Mouse (Mus musculus): Measurements from ENCODE around the gene Rnf187. TPM values are rescaled to one million over a fixed set of nuclear protein-coding genes. Genes with fewer than 3 reads are reported as not detected.
A peak's percentile ranks its signal among the peaks of the same experiment; 100 is the strongest.

Gene Rnf187
- total and polyA plus RNA-seq, 3 experiments = 185 to 195 (median 188) TPM

DNA sequence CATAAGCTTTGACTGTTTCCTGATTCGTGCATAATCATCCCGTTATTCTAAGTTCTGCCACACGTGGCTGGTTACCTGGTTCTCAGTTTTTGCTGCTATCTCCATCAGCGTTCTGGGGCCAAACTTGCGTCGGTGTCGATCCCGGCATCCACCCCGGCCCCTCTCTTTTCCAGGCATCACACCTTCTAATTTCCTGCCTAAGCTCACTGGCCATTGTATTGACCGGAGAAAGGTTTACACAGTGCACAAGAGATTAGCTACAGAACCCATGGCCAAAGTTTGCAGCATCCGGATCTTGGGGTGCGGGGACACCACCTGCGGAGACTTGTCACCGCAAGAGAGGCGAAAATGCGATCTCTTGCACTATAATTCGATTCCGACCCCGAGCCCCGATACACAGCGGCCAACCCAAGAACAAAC lies 38.9 kb upstream of the Rnf187 start:
- H3K79me2 ChIP-seq (replicated peaks; ENCODE audit: control insufficient read depth, extremely low read depth, insufficient read depth, poor library complexity, severe bottlenecking) = peaks cover 62% of the 10 kb centered on the region
- dilution Hi-C loops (cut with MboI; ENCODE audit: extremely low pct_ligation_motif_present, extremely low pct_unique_long_range_greater_than_20kb, low sequenced_read_pairs) = no loop called here

DNA sequence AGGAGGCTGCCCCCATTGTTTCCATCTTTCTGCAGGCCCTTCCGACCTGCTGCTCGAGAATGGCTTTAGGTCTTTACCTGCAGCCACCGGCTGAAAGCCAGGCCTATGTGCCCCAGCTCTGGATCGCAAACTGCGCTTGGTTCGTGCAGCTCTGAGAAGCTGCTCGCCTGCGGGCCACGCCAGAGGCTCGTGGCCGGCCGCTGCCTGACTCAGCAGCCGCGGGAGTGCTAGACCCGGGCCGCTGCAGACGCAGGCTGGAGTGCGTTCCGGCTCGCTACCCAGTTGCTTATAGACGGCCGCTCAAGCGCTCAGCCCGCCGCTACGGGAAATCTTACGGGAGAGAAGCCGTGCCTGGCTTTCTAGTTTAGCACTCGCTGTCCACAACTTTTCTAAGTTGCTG lies 38.4 kb upstream of the Rnf187 start:
- Histone ChIP-seq H3K79me2 (replicated peaks; ENCODE audit: control insufficient read depth, extremely low read depth, insufficient read depth, poor library complexity, severe bottlenecking) (peaks cover 64% of the 10 kb centered on the region), H3K4me3 (replicated peaks in 1 of 3; ENCODE audit: low read depth in 2 of 3, low read length in 2 of 3, poor library complexity in 1 of 3) (peak overlapping the region; percentile 70 to 99 (median 96)), H3K27ac (ENCODE audit: insufficient read depth, low read depth) (peak overlapping the region; percentile 40), H3K27me3 (replicated peaks) (no peaks in the 10 kb centered on the region), H3K36me3 (replicated peaks in 1 of 2; ENCODE audit: control insufficient read depth in 1 of 2, insufficient read depth in 1 of 2, low read length in 1 of 2) (peaks cover 2 to 45% of the 10 kb centered on the region in 2 experiments), H3K4me2 (ENCODE audit: insufficient read depth, low read depth, poor library complexity, severe bottlenecking) (peak overlapping the region; percentile 62), H3K4me1 (ENCODE audit: control insufficient read depth in 1 of 2, insufficient read depth in 2 of 2) (peaks cover 20 to 59% of the 10 kb centered on the region in 2 experiments), H3K9ac (ENCODE audit: insufficient read depth, low read depth) (peak overlapping the region; percentile 86), H3K9me3 (replicated peaks; ENCODE audit: low read length) (no peaks in the 10 kb centered on the region)
- peak; percentile 39 for DNase-seq (ENCODE audit: extremely low read depth)
- dilution Hi-C loops (cut with MboI; ENCODE audit: extremely low pct_ligation_motif_present, extremely low pct_unique_long_range_greater_than_20kb, low sequenced_read_pairs) (no loop called here), in situ Hi-C loops (cut with MboI; ENCODE audit: low pct_ligation_motif_present, low pct_unique_long_range_greater_than_20kb, low sequenced_read_pairs) (no loop called here)
- TF ChIP-seq ZMIZ1 (IDR thresholded peaks at IDR 0.05; ENCODE audit: low read depth, low read length) (no peak), POLR2A (IDR thresholded peaks at IDR 0.05; ENCODE audit: low read depth, low read length) (no peak), EP300 (IDR thresholded peaks at IDR 0.05; ENCODE audit: low read length) (no peak), GABPA (IDR thresholded peaks at IDR 0.05; ENCODE audit: insufficient replicate concordance, low read depth, low read length) (no peak), UBTF (IDR thresholded peaks at IDR 0.05; ENCODE audit: low read depth, low read length) (0 out of 2 replicates have a peak, but pooled peaks have one; percentile 34), KAT2A (IDR thresholded peaks at IDR 0.05; ENCODE audit: insufficient replicate concordance, low read length) (no peak), CHD1 (IDR thresholded peaks at IDR 0.05; ENCODE audit: low read depth, low read length) (peak; percentile 55), MAFK (IDR thresholded peaks at IDR 0.05; ENCODE audit: insufficient replicate concordance, low read length) (no peak), MEF2A (IDR thresholded peaks at IDR 0.05; ENCODE audit: borderline replicate concordance, low read depth, low read length) (no peak), E2F4 (IDR thresholded peaks at IDR 0.05; ENCODE audit: insufficient replicate concordance, low read depth, low read length) (no peak)

More for the DNA sequence above, 38.9 kb upstream of the Rnf187 start:
- in situ Hi-C loops (cut with MboI; ENCODE audit: low pct_ligation_motif_present, low pct_unique_long_range_greater_than_20kb, low sequenced_read_pairs) = no loop called here
- Histone ChIP-seq H3K4me3 (replicated peaks in 1 of 3; ENCODE audit: low read depth in 2 of 3, low read length in 2 of 3, poor library complexity in 1 of 3) (peak overlapping the region; percentile 70 to 99 (median 96)), H3K27me3 (replicated peaks) (no peaks in the 10 kb centered on the region), H3K9me3 (replicated peaks; ENCODE audit: low read length) (no peaks in the 10 kb centered on the region), H3K4me2 (ENCODE audit: insufficient read depth, low read depth, poor library complexity, severe bottlenecking) (peak overlapping the region; percentile 62), H3K4me1 (ENCODE audit: control insufficient read depth in 1 of 2, insufficient read depth in 2 of 2) (peaks cover 22 to 59% of the 10 kb centered on the region in 2 experiments), H3K36me3 (replicated peaks in 1 of 2; ENCODE audit: control insufficient read depth in 1 of 2, insufficient read depth in 1 of 2, low read length in 1 of 2) (peaks cover 6 to 45% of the 10 kb centered on the region in 2 experiments), H3K27ac (ENCODE audit: insufficient read depth, low read depth) (peak overlapping the region; percentile 40), H3K9ac (ENCODE audit: insufficient read depth, low read depth) (peak overlapping the region; percentile 86)
- peak; percentile 31 for DNase-seq (ENCODE audit: extremely low read depth)
- TF ChIP-seq GABPA (IDR thresholded peaks at IDR 0.05; ENCODE audit: insufficient replicate concordance, low read depth, low read length) = no peak
- no peak for TF ChIP-seq HCFC1 (IDR thresholded peaks at IDR 0.05; ENCODE audit: low read depth, low read length)
- TF ChIP-seq RAD21 (IDR thresholded peaks at IDR 0.05; ENCODE audit: low read depth, low read length) = no peak
- TF ChIP-seq MXI1 (IDR thresholded peaks at IDR 0.05; ENCODE audit: low read depth, low read length) = peak; percentile 71
- no peak for TF ChIP-seq TCF12 (IDR thresholded peaks at IDR 0.05; ENCODE audit: low read depth, low read length)
- TF ChIP-seq ELF1 (IDR thresholded peaks at IDR 0.05; ENCODE audit: low read depth, low read length) = no peak
- TF ChIP-seq E2F4 (IDR thresholded peaks at IDR 0.05; ENCODE audit: insufficient replicate concordance, low read depth, low read length) = no peak
- no peak for TF ChIP-seq ZKSCAN1 (IDR thresholded peaks at IDR 0.05; ENCODE audit: borderline replicate concordance, low read depth, low read length)
- 0 out of 2 replicates have a peak, but pooled peaks have one; percentile 24 for TF ChIP-seq CHD1 (IDR thresholded peaks at IDR 0.05; ENCODE audit: low read depth, low read length)
- no peak for TF ChIP-seq MAZ (IDR thresholded peaks at IDR 0.05; ENCODE audit: low read depth, low read length)
- TF ChIP-seq NELFE (IDR thresholded peaks at IDR 0.05; ENCODE audit: low read depth, low read length) = peak; percentile 95; the same call in 1 of the 2 replicates
- TF ChIP-seq POLR2A (IDR thresholded peaks at IDR 0.05; ENCODE audit: low read depth, low read length) = no peak
- no peak for TF ChIP-seq USF2 (conservative IDR thresholded peaks at IDR 0.05; ENCODE audit: low read depth, low read length)
- TF ChIP-seq MAFK (IDR thresholded peaks at IDR 0.05; ENCODE audit: insufficient replicate concordance, low read length) = no peak
- no peak; the same call in 1 of the 2 replicates for TF ChIP-seq ZNF384 (IDR thresholded peaks at IDR 0.05; ENCODE audit: low read depth, low read length)
- no peak for TF ChIP-seq ZC3H11A (IDR thresholded peaks at IDR 0.05; ENCODE audit: low read depth, low read length)
- peak; percentile 32; the same call in 1 of the 2 replicates for TF ChIP-seq ETS1 (conservative IDR thresholded peaks at IDR 0.05; ENCODE audit: low read depth, low read length)
- TF ChIP-seq NRF1 (IDR thresholded peaks at IDR 0.05; ENCODE audit: low read depth, low read length) = no peak
- no peak for TF ChIP-seq EP300 (IDR thresholded peaks at IDR 0.05; ENCODE audit: low read length)
- TF ChIP-seq JUND (conservative IDR thresholded peaks at IDR 0.05; ENCODE audit: low read depth, low read length) = no peak
- no peak for TF ChIP-seq SMC3 (IDR thresholded peaks at IDR 0.05; ENCODE audit: low read depth, low read length)
- TF ChIP-seq MEF2A (IDR thresholded peaks at IDR 0.05; ENCODE audit: borderline replicate concordance, low read depth, low read length) = no peak
- no peak for TF ChIP-seq TBP (conservative IDR thresholded peaks at IDR 0.05; ENCODE audit: low read depth, low read length)
- TF ChIP-seq CTCF (conservative IDR thresholded peaks at IDR 0.05 in 1 of 2, IDR thresholded peaks at IDR 0.05 in 1 of 2; ENCODE audit: low read depth in 2 of 2, low read length in 2 of 2) = no peak
- TF ChIP-seq CHD2 (IDR thresholded peaks at IDR 0.05; ENCODE audit: low read length) = no peak
- TF ChIP-seq SIN3A (IDR thresholded peaks at IDR 0.05; ENCODE audit: low read length) = no peak; the same call in 1 of the 2 replicates
- TF ChIP-seq UBTF (IDR thresholded peaks at IDR 0.05; ENCODE audit: low read depth, low read length) = no peak
- 0 out of 2 replicates have a peak, but pooled peaks have one; percentile 2 for TF ChIP-seq BHLHE40 (IDR thresholded peaks at IDR 0.05; ENCODE audit: low read depth, low read length)
- no peak for TF ChIP-seq RCOR1 (conservative IDR thresholded peaks at IDR 0.05; ENCODE audit: low read depth, low read length)
- no peak for TF ChIP-seq PAX5 (IDR thresholded peaks at IDR 0.05; ENCODE audit: low read length)
- no peak for TF ChIP-seq KAT2A (IDR thresholded peaks at IDR 0.05; ENCODE audit: insufficient replicate concordance, low read length)
- no peak for TF ChIP-seq IRF4 (IDR thresholded peaks at IDR 0.05; ENCODE audit: low read depth, low read length)
- TF ChIP-seq MAX (IDR thresholded peaks at IDR 0.05; ENCODE audit: low read length) = peak; percentile 78
- TF ChIP-seq JUN (IDR thresholded peaks at IDR 0.05; ENCODE audit: insufficient read depth, low read depth, low read length) = no peak
- TF ChIP-seq MYC (IDR thresholded peaks at IDR 0.05; ENCODE audit: low read depth, low read length) = peak; percentile 73; the same call in 1 of the 2 replicates
- no peak for TF ChIP-seq USF1 (IDR thresholded peaks at IDR 0.05; ENCODE audit: low read depth, low read length)
- TF ChIP-seq ZMIZ1 (IDR thresholded peaks at IDR 0.05; ENCODE audit: low read depth, low read length) = no peak
- no peak; the same call in 1 of the 2 replicates for TF ChIP-seq POLR2AphosphoS2 (IDR thresholded peaks at IDR 0.05; ENCODE audit: low read depth, low read length)
